Mouse (Mus musculus): ENCODE results near the gene Cd8b1. TPM values are rescaled to one million over a fixed set of nuclear protein-coding genes. Genes with fewer than 3 reads are reported as not detected.

The Cd8b1 gene
- polyA plus RNA-seq, 1 experiment: 845 TPM

DNA sequence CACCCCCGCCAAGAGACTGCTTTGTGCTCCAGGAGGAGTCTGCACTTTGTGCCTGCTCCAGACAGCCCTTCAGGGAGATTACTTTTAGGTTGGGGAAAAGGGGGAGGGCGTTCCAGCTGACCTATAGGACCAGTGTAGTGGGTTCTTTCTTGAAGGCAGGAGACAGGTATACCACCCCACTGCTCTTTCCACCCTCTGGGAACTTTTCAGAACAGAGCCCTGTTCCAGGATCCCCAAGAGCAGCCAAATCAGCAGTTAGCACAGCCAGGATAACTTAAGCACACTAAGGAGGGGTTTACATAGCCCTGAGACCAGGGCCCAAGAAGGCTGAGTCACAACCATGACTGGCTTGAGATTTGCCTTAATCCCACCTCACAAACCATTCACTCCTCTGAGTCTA lies 52.3 kb downstream of the Cd8b1 start:
- Histone ChIP-seq H3K27me3 (ENCODE audit: control insufficient read depth, insufficient read depth, low read length) (no peaks in the 10 kb centered on the region), H3K4me1 (replicated peaks; ENCODE audit: control insufficient read depth, insufficient read depth, low read length) (peaks cover 24% of the 10 kb centered on the region), H3K36me3 (ENCODE audit: control insufficient read depth, insufficient read depth, low read length) (peaks cover 49% of the 10 kb centered on the region), H3K4me3 (ENCODE audit: control insufficient read depth, insufficient read depth, low read length) (peak overlapping the region; percentile 85), H3K27ac (ENCODE audit: control insufficient read depth, insufficient read depth, low read length) (peak overlapping the region; percentile 96)
- no peak for TF ChIP-seq CTCF (IDR thresholded peaks at IDR 0.05; ENCODE audit: borderline replicate concordance, control insufficient read depth, extremely low read depth, insufficient read depth, low read length, poor library complexity)
- no peak for TF ChIP-seq POLR2A (IDR thresholded peaks at IDR 0.05; ENCODE audit: control insufficient read depth, extremely low read depth, insufficient read depth, low read length, poor library complexity)
- WGBS: 73% methylated on average over 2 of the region's 2 CpGs
- DNase-seq: peak; percentile 49

- H3K4me3 ChIP-seq (ENCODE audit: control insufficient read depth, insufficient read depth, low read length): peak overlapping the region; percentile 85
- no peaks in the 10 kb centered on the region for H3K27me3 ChIP-seq (ENCODE audit: control insufficient read depth, insufficient read depth, low read length)
- peaks cover 49% of the 10 kb centered on the region for H3K36me3 ChIP-seq (ENCODE audit: control insufficient read depth, insufficient read depth, low read length)
- DNase-seq: peak; percentile 46
- TF ChIP-seq POLR2A (IDR thresholded peaks at IDR 0.05; ENCODE audit: control insufficient read depth, extremely low read depth, insufficient read depth, low read length, poor library complexity) (no peak), CTCF (IDR thresholded peaks at IDR 0.05; ENCODE audit: borderline replicate concordance, control insufficient read depth, extremely low read depth, insufficient read depth, low read length, poor library complexity) (no peak)
- H3K4me1 ChIP-seq (replicated peaks; ENCODE audit: control insufficient read depth, insufficient read depth, low read length): peaks cover 28% of the 10 kb centered on the region
- H3K27ac ChIP-seq (ENCODE audit: control insufficient read depth, insufficient read depth, low read length): peak overlapping the region; percentile 96
- WGBS: 76% methylated on average over 13 of the region's 13 CpGs
Measured at GRCm38 (mm10) chr6:71376711-71377110, 54.1 kb downstream of the Cd8b1 start.

- 84% methylated on average over 5 of the region's 5 CpGs for WGBS
- peaks cover 26% of the 10 kb centered on the region for H3K36me3 ChIP-seq (ENCODE audit: control insufficient read depth, insufficient read depth, low read length)
- DNase-seq: no peak
Measured at GRCm38 (mm10) chr6:71381654-71382053, 59.1 kb downstream of the Cd8b1 start.

More at GRCm38 (mm10) chr6:71381654-71382053, 59.1 kb downstream of the Cd8b1 start:
- Histone ChIP-seq H3K27me3 (ENCODE audit: control insufficient read depth, insufficient read depth, low read length) (no peaks in the 10 kb centered on the region), H3K4me1 (replicated peaks; ENCODE audit: control insufficient read depth, insufficient read depth, low read length) (peaks cover 19% of the 10 kb centered on the region), H3K4me3 (ENCODE audit: control insufficient read depth, insufficient read depth, low read length) (no peak overlapping the region), H3K27ac (ENCODE audit: control insufficient read depth, insufficient read depth, low read length) (no peak overlapping the region)
- no peak for TF ChIP-seq POLR2A (IDR thresholded peaks at IDR 0.05; ENCODE audit: control insufficient read depth, extremely low read depth, insufficient read depth, low read length, poor library complexity)
- no peak for TF ChIP-seq CTCF (IDR thresholded peaks at IDR 0.05; ENCODE audit: borderline replicate concordance, control insufficient read depth, extremely low read depth, insufficient read depth, low read length, poor library complexity)

Other genes with a start within 250 kb of the Cd8b1 start
- gene Thnsl2, start 178.3 kb upstream of the Cd8b1 start, polyA plus RNA-seq (2012; rRNA removed): 3.9 and 4.6 TPM in 2 replicates
- 0.47 and 2.2 TPM in 2 replicates for gene Fabp1, start 123.0 kb upstream of the Cd8b1 start, polyA plus RNA-seq (2012; rRNA removed)
- gene Krcc1, start 51.1 kb upstream of the Cd8b1 start, polyA plus RNA-seq (2012; rRNA removed): 7.7 and 8.9 TPM in 2 replicates
- gene Smyd1, start 555 bp upstream of the Cd8b1 start, polyA plus RNA-seq (2012; rRNA removed): 9.6 and 15.1 TPM in 2 replicates
- 883 and 918 TPM in 2 replicates for gene Cd8a, start 50.6 kb downstream of the Cd8b1 start, polyA plus RNA-seq (2012; rRNA removed)
- gene Rmnd5a, start 117.8 kb downstream of the Cd8b1 start, polyA plus RNA-seq (2012; rRNA removed): 268 and 316 TPM in 2 replicates
- 14.3 and 21.5 TPM in 2 replicates for gene Rnf103, start 171.1 kb downstream of the Cd8b1 start, polyA plus RNA-seq (2012; rRNA removed)
- gene Chmp3, start 221.0 kb downstream of the Cd8b1 start, polyA plus RNA-seq (2012; rRNA removed): 27.1 and 33.8 TPM in 2 replicates

All from thymus, adult 2 months (tissue).